Mouse (Mus musculus) thymus, adult 2 months (tissue): ENCODE data around the gene Dnajc8.

Experiments
- CTCF ChIP-seq: fragments of 200-500 bp; IDR thresholded peaks from 2 replicates; pipeline ENCODE4 v1.5.1; 2012; ENCODE audit warnings: mild to moderate bottlenecking, control low read depth, low read length, moderate library complexity, borderline replicate concordance; ENCODE audit not compliant: control insufficient read depth, poor library complexity, insufficient read depth; ENCODE audit errors: extremely low read depth
- POLR2A ChIP-seq: fragments of 200-500 bp; IDR thresholded peaks from 2 replicates; pipeline ENCODE4 v1.6.1; 2012; ENCODE audit warnings: mild to moderate bottlenecking, low read length, control low read depth, moderate library complexity; ENCODE audit not compliant: control insufficient read depth, poor library complexity, insufficient read depth; ENCODE audit errors: extremely low read depth

DNA sequence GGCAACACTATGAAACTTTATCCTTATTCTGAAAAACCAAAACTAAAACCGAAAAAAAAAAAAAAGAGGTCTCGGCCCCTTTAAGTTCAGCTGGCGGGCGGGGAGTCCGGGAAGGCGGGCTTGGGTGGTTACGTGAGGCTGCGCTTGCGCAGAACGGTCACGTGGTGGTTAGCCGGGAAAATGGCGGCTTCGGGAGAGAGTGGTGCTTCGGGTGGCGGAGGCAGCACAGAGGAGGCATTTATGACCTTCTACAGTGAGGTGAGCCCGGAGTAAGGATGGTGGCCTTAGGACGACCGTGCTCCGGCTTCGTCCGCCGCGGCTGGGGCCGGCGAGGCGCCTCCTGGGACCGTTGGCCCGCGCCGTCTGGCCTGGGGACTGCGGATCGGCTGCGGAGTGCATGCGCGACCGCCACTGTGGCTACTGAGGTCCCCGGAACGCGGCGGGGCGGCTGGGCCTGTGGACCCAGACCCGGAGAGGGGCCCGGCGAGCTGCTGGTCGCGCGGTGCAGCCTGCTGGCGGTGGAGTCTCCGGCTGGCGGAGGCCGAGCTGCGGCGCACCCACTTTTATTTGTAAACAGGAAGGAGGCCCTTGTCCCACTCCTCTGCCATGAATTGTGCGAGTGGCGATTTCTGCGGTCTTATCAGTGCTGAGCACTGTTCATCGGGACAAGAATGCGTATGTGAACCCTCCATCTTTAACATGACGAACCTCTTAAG is at the start of gene Dnajc8:
- TF ChIP-seq POLR2A (peak; percentile 74; the same call in 1 of the 2 replicates), CTCF (no peak)
